Mouse (Mus musculus): ENCODE measurements around the gene Prickle2.

GRCm38 (mm10) chr6:92642929-92643328 is 63.0 kb downstream of the Prickle2 start:
- TF ChIP-seq CTCF (IDR thresholded peaks at IDR 0.05; ENCODE audit: insufficient read depth, low read depth, low read length) (no peak), POLR2A (IDR thresholded peaks at IDR 0.05; ENCODE audit: insufficient read depth, low read depth, low read length) (no peak)

All from olfactory bulb, adult 2 months (tissue).